Comparison of ENCODE assay signal across 8 mouse cellular contexts in genomic region chr6:113690008-113690399, GRCm38 (mm10). TPM values are rescaled to one million over a fixed set of nuclear protein-coding genes. Genes with fewer than 3 reads are reported as not detected.
A peak's percentile ranks its signal among the peaks of the same experiment; 100 is the strongest.
DNase-seq lines count a peak whose midpoint lies in the region; ATAC-seq and TF ChIP-seq lines count a peak whose summit lies in the region.

No protein-coding gene starts in this region.

- TF ChIP-seq POLR2A in bone marrow, adult 2 months (IDR thresholded peaks at IDR 0.05; ENCODE audit: borderline replicate concordance, control insufficient read depth, low read depth, low read length) = no peak

- no peak for TF ChIP-seq EP300 in liver, postnatal 0 days (IDR thresholded peaks at IDR 0.05; ENCODE audit: low read depth)

- H3K36me3 ChIP-seq in hindbrain, embryonic 11.5 days (ENCODE audit: control insufficient read depth, insufficient read depth, low read length) = no peaks in the 10 kb centered on the region
- no peaks in the 10 kb centered on the region for H3K36me3 ChIP-seq in hindbrain, embryonic 14.5 days (replicated peaks; ENCODE audit: control insufficient read depth, insufficient read depth)
- no peaks in the 10 kb centered on the region for H3K36me3 ChIP-seq in intestine, embryonic 16.5 days (ENCODE audit: control insufficient read depth, insufficient read depth, low read length)
- H3K36me3 ChIP-seq in liver, postnatal 0 days (replicated peaks; ENCODE audit: insufficient read depth, low read length) = peaks cover 20% of the 10 kb centered on the region; the same call in 1 of the 2 replicates

- no peak overlapping the region for H3K4me2 ChIP-seq in hindbrain, embryonic 11.5 days (replicated peaks; ENCODE audit: low read depth, low read length)
- H3K4me2 ChIP-seq in hindbrain, embryonic 14.5 days (replicated peaks) = no peak overlapping the region
- peak overlapping the region; percentile 51 for H3K4me2 ChIP-seq in intestine, embryonic 16.5 days (ENCODE audit: low read depth, low read length)
- H3K4me2 ChIP-seq in liver, postnatal 0 days (ENCODE audit: low read depth, low read length) = peak overlapping the region; percentile 61

- H3K4me1 ChIP-seq in hindbrain, embryonic 11.5 days (replicated peaks; ENCODE audit: control insufficient read depth, insufficient read depth, low read length) = peaks cover 7% of the 10 kb centered on the region
- H3K4me1 ChIP-seq in hindbrain, embryonic 14.5 days (replicated peaks; ENCODE audit: control insufficient read depth, insufficient read depth, low read length) = peaks cover 5% of the 10 kb centered on the region; the same call in 1 of the 2 replicates
- peaks cover 12% of the 10 kb centered on the region for H3K4me1 ChIP-seq in bone marrow, adult 2 months (ENCODE audit: control insufficient read depth, insufficient read depth, low read length)
- H3K4me1 ChIP-seq in intestine, embryonic 16.5 days (ENCODE audit: control insufficient read depth, insufficient read depth, low read length) = peaks cover 21% of the 10 kb centered on the region
- peaks cover 34% of the 10 kb centered on the region for H3K4me1 ChIP-seq in liver, postnatal 0 days (ENCODE audit: insufficient read depth)

- 19% methylated on average over 7 of the region's 7 CpGs for WGBS in hindbrain, embryonic 11.5 days
- 25% methylated on average over 7 of the region's 7 CpGs for WGBS in hindbrain, embryonic 14.5 days
- 74% methylated on average over 7 of the region's 7 CpGs for WGBS in bone marrow, adult 2 months
- WGBS in intestine, embryonic 16.5 days = 10% methylated on average over 7 of the region's 7 CpGs
- WGBS in liver, postnatal 0 days (ENCODE audit: insufficient replicate concordance) = 59% methylated on average over 7 of the region's 7 CpGs

- TF ChIP-seq CTCF in bone marrow, adult 2 months (IDR thresholded peaks at IDR 0.05; ENCODE audit: control insufficient read depth, insufficient read depth, low read length) = no peak
- TF ChIP-seq CTCF in liver, postnatal 0 days (IDR thresholded peaks at IDR 0.05; ENCODE audit: low read depth) = no peak

- peak; percentile 69 for ATAC-seq in hindbrain, embryonic 11.5 days (ENCODE audit: low FRiP score)
- no peak for ATAC-seq in hindbrain, embryonic 14.5 days (ENCODE audit: low FRiP score)
- peak; percentile 42 for ATAC-seq in intestine, embryonic 16.5 days
- peak; percentile 20 for ATAC-seq in liver, postnatal 0 days
- no peak for ATAC-seq in megakaryocyte-erythroid progenitor cell, adult 5-6 weeks (replicated peaks; ENCODE audit: low FRiP score, low TSS enrichment, poor library complexity, severe bottlenecking)

- H3K4me3 ChIP-seq in hindbrain, embryonic 11.5 days (ENCODE audit: low read depth, low read length) = no peak overlapping the region
- H3K4me3 ChIP-seq in hindbrain, embryonic 14.5 days (replicated peaks; ENCODE audit: low read length) = no peak overlapping the region
- no peak overlapping the region for H3K4me3 ChIP-seq in bone marrow, adult 2 months (replicated peaks; ENCODE audit: control insufficient read depth, low read depth, low read length)
- peak overlapping the region; percentile 14 for H3K4me3 ChIP-seq in intestine, embryonic 16.5 days (ENCODE audit: low read length)
- H3K4me3 ChIP-seq in liver, postnatal 0 days (ENCODE audit: low read depth, low read length) = no peak overlapping the region

- H3K27ac ChIP-seq in hindbrain, embryonic 11.5 days (ENCODE audit: low read depth, low read length) = peak overlapping the region; percentile 5
- H3K27ac ChIP-seq in hindbrain, embryonic 14.5 days = no peak overlapping the region
- peak overlapping the region; percentile 41; the same call in 1 of the 2 replicates for H3K27ac ChIP-seq in bone marrow, adult 2 months (ENCODE audit: control insufficient read depth, insufficient read depth, low read depth, low read length, poor library complexity)
- H3K27ac ChIP-seq in intestine, embryonic 16.5 days (ENCODE audit: low read length) = peak overlapping the region; percentile 98
- peak overlapping the region; percentile 87 for H3K27ac ChIP-seq in liver, postnatal 0 days (ENCODE audit: low read depth)

- H3K9me3 ChIP-seq in hindbrain, embryonic 11.5 days (ENCODE audit: control insufficient read depth, low read length) = no peaks in the 10 kb centered on the region
- no peaks in the 10 kb centered on the region for H3K9me3 ChIP-seq in hindbrain, embryonic 14.5 days (ENCODE audit: control insufficient read depth, low read length)
- H3K9me3 ChIP-seq in intestine, embryonic 16.5 days (ENCODE audit: control insufficient read depth, low read length) = no peaks in the 10 kb centered on the region
- no peaks in the 10 kb centered on the region for H3K9me3 ChIP-seq in liver, postnatal 0 days (ENCODE audit: low read length)

- no peaks in the 10 kb centered on the region for H3K27me3 ChIP-seq in hindbrain, embryonic 11.5 days (ENCODE audit: control insufficient read depth, insufficient read depth, low read length)
- H3K27me3 ChIP-seq in hindbrain, embryonic 14.5 days (ENCODE audit: control insufficient read depth, insufficient read depth, low read length) = no peaks in the 10 kb centered on the region
- no peaks in the 10 kb centered on the region for H3K27me3 ChIP-seq in intestine, embryonic 16.5 days (replicated peaks; ENCODE audit: control insufficient read depth, insufficient read depth, low read length)
- no peaks in the 10 kb centered on the region for H3K27me3 ChIP-seq in liver, postnatal 0 days (ENCODE audit: insufficient read depth, low read length)

- DNase-seq in hindbrain, embryonic 11.5 days (ENCODE audit: low spot score) = peak; percentile 35
- no peak for DNase-seq in hindbrain, embryonic 14.5 days (ENCODE audit: low spot score)
- DNase-seq in liver, postnatal 0 days = peak; percentile 28
- no peak for DNase-seq in cerebellum, postnatal 14 days
- DNase-seq in right cerebral cortex, postnatal 4 days = no peak

- H3K9ac ChIP-seq in hindbrain, embryonic 11.5 days (ENCODE audit: low read depth, low read length) = no peak overlapping the region
- H3K9ac ChIP-seq in hindbrain, embryonic 14.5 days = no peak overlapping the region
- H3K9ac ChIP-seq in intestine, embryonic 16.5 days (ENCODE audit: low read depth, low read length) = peak overlapping the region; percentile 60
- no peak overlapping the region for H3K9ac ChIP-seq in liver, postnatal 0 days (replicated peaks)

RNA-seq across cellular contexts. Expression of gene Tatdn2, which starts 6.8 kb away (rescaled TPM):
- polyA plus RNA-seq in hindbrain, embryonic 11.5 days (2014; fragmentation: Nextera tagmentation; extraction: Ambion mirVana) = 1.1 and 1.2 TPM in 2 replicates
- polyA plus RNA-seq in hindbrain, embryonic 14.5 days (2014; fragmentation: Nextera tagmentation; extraction: Ambion mirVana) = 2.2 and 2.4 TPM in 2 replicates
- 61.3 and 112 TPM in 2 replicates for polyA plus RNA-seq in bone marrow, adult 2 months (2011; ENCODE audit: insufficient read depth, insufficient read length, low replicate concordance, missing spikeins)
- polyA plus RNA-seq in intestine, embryonic 16.5 days (2015; fragmentation: Nextera tagmentation; extraction: Ambion mirVana) = 0.60 and 0.65 TPM in 2 replicates
- polyA plus RNA-seq in liver, postnatal 0 days (2015; fragmentation: Nextera tagmentation; extraction: Ambion mirVana) = 0.62 and 0.83 TPM in 2 replicates
- total RNA-seq in megakaryocyte-erythroid progenitor cell, adult 5-6 weeks (2014; fragmentation: Nextera tagmentation) = 48.5 and 69.9 TPM in 2 replicates
- 152 and 155 TPM in 2 replicates for total RNA-seq in megakaryocyte-erythroid progenitor cell, adult 5-6 weeks (2017)

RNA-seq across cellular contexts. Expression of gene Ghrl, which starts 29.7 kb away (rescaled TPM):
- 0.46 and 0.51 TPM in 2 replicates for polyA plus RNA-seq in hindbrain, embryonic 11.5 days (2014; fragmentation: Nextera tagmentation; extraction: Ambion mirVana)
- 1.1 and 1.2 TPM in 2 replicates for polyA plus RNA-seq in hindbrain, embryonic 14.5 days (2014; fragmentation: Nextera tagmentation; extraction: Ambion mirVana)
- not detected in 2 replicates for polyA plus RNA-seq in bone marrow, adult 2 months (2011; ENCODE audit: insufficient read depth, insufficient read length, low replicate concordance, missing spikeins)
- polyA plus RNA-seq in intestine, embryonic 16.5 days (2015; fragmentation: Nextera tagmentation; extraction: Ambion mirVana) = 169 and 177 TPM in 2 replicates
- polyA plus RNA-seq in liver, postnatal 0 days (2015; fragmentation: Nextera tagmentation; extraction: Ambion mirVana) = 0.70 TPM in 1 of 2 replicates, not detected in the other
- total RNA-seq in megakaryocyte-erythroid progenitor cell, adult 5-6 weeks (2014; fragmentation: Nextera tagmentation) = not detected in 2 replicates
- not detected in 2 replicates for total RNA-seq in megakaryocyte-erythroid progenitor cell, adult 5-6 weeks (2017)

RNA-seq across cellular contexts. Expression of gene Sec13, which starts 50.5 kb away (rescaled TPM):
- 273 and 287 TPM in 2 replicates for polyA plus RNA-seq in hindbrain, embryonic 11.5 days (2014; fragmentation: Nextera tagmentation; extraction: Ambion mirVana)
- polyA plus RNA-seq in hindbrain, embryonic 14.5 days (2014; fragmentation: Nextera tagmentation; extraction: Ambion mirVana) = 196 TPM in 2 replicates
- 33.7 and 56.3 TPM in 2 replicates for polyA plus RNA-seq in bone marrow, adult 2 months (2011; ENCODE audit: insufficient read depth, insufficient read length, low replicate concordance, missing spikeins)
- polyA plus RNA-seq in intestine, embryonic 16.5 days (2015; fragmentation: Nextera tagmentation; extraction: Ambion mirVana) = 307 and 317 TPM in 2 replicates
- 102 and 110 TPM in 2 replicates for polyA plus RNA-seq in liver, postnatal 0 days (2015; fragmentation: Nextera tagmentation; extraction: Ambion mirVana)
- 130 and 140 TPM in 2 replicates for total RNA-seq in megakaryocyte-erythroid progenitor cell, adult 5-6 weeks (2014; fragmentation: Nextera tagmentation)
- total RNA-seq in megakaryocyte-erythroid progenitor cell, adult 5-6 weeks (2017) = 87.3 and 103 TPM in 2 replicates

RNA-seq across cellular contexts. Expression of gene Irak2, which starts 51.7 kb away (rescaled TPM):
- 1.6 and 1.9 TPM in 2 replicates for polyA plus RNA-seq in hindbrain, embryonic 11.5 days (2014; fragmentation: Nextera tagmentation; extraction: Ambion mirVana)
- polyA plus RNA-seq in hindbrain, embryonic 14.5 days (2014; fragmentation: Nextera tagmentation; extraction: Ambion mirVana) = 0.95 and 1.4 TPM in 2 replicates
- 10.0 and 11.9 TPM in 2 replicates for polyA plus RNA-seq in bone marrow, adult 2 months (2011; ENCODE audit: insufficient read depth, insufficient read length, low replicate concordance, missing spikeins)
- 15.4 and 19.8 TPM in 2 replicates for polyA plus RNA-seq in intestine, embryonic 16.5 days (2015; fragmentation: Nextera tagmentation; extraction: Ambion mirVana)
- polyA plus RNA-seq in liver, postnatal 0 days (2015; fragmentation: Nextera tagmentation; extraction: Ambion mirVana) = 9.2 and 10.8 TPM in 2 replicates
- 18.6 and 21.6 TPM in 2 replicates for total RNA-seq in megakaryocyte-erythroid progenitor cell, adult 5-6 weeks (2014; fragmentation: Nextera tagmentation)
- 30.4 and 37.3 TPM in 2 replicates for total RNA-seq in megakaryocyte-erythroid progenitor cell, adult 5-6 weeks (2017)

Comparison
In these comparisons a context has a peak if more than half of its experiments do, and no peak if none do; other contexts are left out.
1. ATAC-seq: peak in hindbrain, embryonic 11.5 days (single experiment), intestine, embryonic 16.5 days (single experiment) and liver, postnatal 0 days (single experiment); none in hindbrain, embryonic 14.5 days (single experiment) and megakaryocyte-erythroid progenitor cell, adult 5-6 weeks (single experiment).
2. DNase-seq: peak in hindbrain, embryonic 11.5 days (single experiment) and liver, postnatal 0 days (single experiment); none in hindbrain, embryonic 14.5 days (single experiment), cerebellum, postnatal 14 days (0 of 2) and right cerebral cortex, postnatal 4 days (single experiment).
3. H3K4me2 ChIP-seq: peak in intestine, embryonic 16.5 days (single experiment) and liver, postnatal 0 days (single experiment); none in hindbrain, embryonic 11.5 days (single experiment) and hindbrain, embryonic 14.5 days (single experiment).
4. RNA of gene Tatdn2, which starts 6.8 kb away (polyA plus RNA-seq): 61.3 to 112 TPM in bone marrow, adult 2 months; 2.2 to 2.4 TPM in hindbrain, embryonic 14.5 days, 1.1 to 1.2 TPM in hindbrain, embryonic 11.5 days, 0.62 to 0.83 TPM in liver, postnatal 0 days and 0.60 to 0.65 TPM in intestine, embryonic 16.5 days; every median in the first group is over 10 times any median in the second.
5. RNA of gene Ghrl, which starts 29.7 kb away (polyA plus RNA-seq): 169 to 177 TPM in intestine, embryonic 16.5 days; 1.1 to 1.2 TPM in hindbrain, embryonic 14.5 days, 0.46 to 0.51 TPM in hindbrain, embryonic 11.5 days, 0.70 TPM in liver, postnatal 0 days and not detected in bone marrow, adult 2 months; every median in the first group is over 10 times any median in the second.